ENCODE assay signal across 9 mouse cellular contexts in the genomic region with DNA sequence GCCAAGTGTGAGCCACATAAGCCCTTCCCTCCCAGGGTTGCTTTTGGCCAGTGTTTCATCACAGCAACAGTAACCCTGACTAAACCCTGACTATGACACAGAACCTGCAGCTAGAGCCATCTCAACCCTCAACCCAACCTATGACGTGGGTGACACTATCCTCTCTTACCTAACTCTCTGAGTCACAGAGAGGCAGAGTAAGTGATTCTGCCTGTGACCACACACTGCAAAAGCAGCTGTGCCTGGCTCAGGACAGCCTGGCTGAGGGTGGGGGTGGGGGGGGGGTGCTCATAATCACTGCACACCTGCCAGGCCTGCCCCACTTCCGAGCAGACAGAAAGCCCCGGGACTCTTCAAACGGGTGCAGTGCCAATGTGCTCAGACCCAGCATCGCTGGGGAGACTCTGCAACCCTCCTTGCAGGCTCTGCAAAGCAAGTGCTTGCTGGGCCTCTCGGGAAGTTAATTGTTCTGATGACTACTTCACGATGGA. TPM values are rescaled to one million over a fixed set of nuclear protein-coding genes. Genes with fewer than 3 reads are reported as not detected.
DNase-seq lines count a peak whose midpoint lies in the region; ATAC-seq lines count a peak whose summit lies in the region.
"Had no signal": no experiment of that assay in that cellular context is flagged by ENCODE, and none has a peak within 500 bp of the region (broad histone marks: within the 10 kb centered on the region; RNA-seq: fewer than 3 reads in every experiment).

No protein-coding gene starts in this region.

- peak; percentile 11 to 25 for DNase-seq in spleen, postnatal 36 days (ENCODE audit: low spot score in 2 of 2)
- no peak for DNase-seq in spleen, postnatal 10 days (ENCODE audit: low spot score in 2 of 2)
- DNase-seq in embryonic facial prominence, embryonic 10.5 days (ENCODE audit: low spot score) = no peak
- DNase-seq in thymus, postnatal 36 days = peak; percentile 73 to 84
- no peak for DNase-seq in ovary, postnatal 10 days (ENCODE audit: low spot score)
- no peak for DNase-seq in right cerebral cortex, postnatal 25 days
- DNase-seq: kidney, adult 18-20 months had no signal

- H3K27ac ChIP-seq in embryonic facial prominence, embryonic 10.5 days (replicated peaks) = 0 out of 2 replicates have a peak overlapping the region, but pooled peaks have one; percentile 35
- no peak overlapping the region for H3K27ac ChIP-seq in kidney, embryonic 14.5 days (ENCODE audit: low read depth, low read length)

- no peaks in the 10 kb centered on the region for H3K9me3 ChIP-seq in embryonic facial prominence, embryonic 10.5 days
- no peaks in the 10 kb centered on the region for H3K9me3 ChIP-seq in kidney, embryonic 14.5 days (ENCODE audit: control insufficient read depth, low read length)

- H3K36me3 ChIP-seq in embryonic facial prominence, embryonic 10.5 days (replicated peaks) = peaks cover 7% of the 10 kb centered on the region
- no peaks in the 10 kb centered on the region for H3K36me3 ChIP-seq in kidney, embryonic 14.5 days (ENCODE audit: control insufficient read depth, insufficient read depth, low read length)

- peak; percentile 68 for ATAC-seq in megakaryocyte progenitor cell, adult 5-6 weeks (replicated peaks; ENCODE audit: poor library complexity)
- no peak for ATAC-seq in kidney, embryonic 14.5 days (ENCODE audit: low FRiP score, low TSS enrichment)

- no peak overlapping the region for H3K9ac ChIP-seq in kidney, embryonic 14.5 days (ENCODE audit: low read depth, low read length)

- WGBS in embryonic facial prominence, embryonic 10.5 days = 53% methylated on average over 7 of the region's 7 CpGs
- 34% methylated on average over 7 of the region's 7 CpGs for WGBS in kidney, embryonic 14.5 days

- no peak overlapping the region for H3K4me3 ChIP-seq in embryonic facial prominence, embryonic 10.5 days
- H3K4me3 ChIP-seq in kidney, embryonic 14.5 days (ENCODE audit: low read length) = no peak overlapping the region

- H3K27me3 ChIP-seq in embryonic facial prominence, embryonic 10.5 days (replicated peaks; ENCODE audit: low read depth, poor library complexity, severe bottlenecking) = no peaks in the 10 kb centered on the region
- H3K27me3 ChIP-seq in kidney, embryonic 14.5 days (ENCODE audit: control insufficient read depth, insufficient read depth, low read length) = no peaks in the 10 kb centered on the region

- peaks cover 86% of the 10 kb centered on the region for H3K4me1 ChIP-seq in embryonic facial prominence, embryonic 10.5 days
- H3K4me1 ChIP-seq in kidney, embryonic 14.5 days (ENCODE audit: control insufficient read depth, insufficient read depth, low read length) = peaks cover 50% of the 10 kb centered on the region

- H3K4me2 ChIP-seq in kidney, embryonic 14.5 days (replicated peaks; ENCODE audit: low read depth, low read length) = no peak overlapping the region

RNA-seq across cellular contexts. Expression of a gene that starts 42.9 kb away (rescaled TPM):
- polyA plus RNA-seq in embryonic facial prominence, embryonic 10.5 days (2016; fragmentation: Nextera tagmentation; extraction: Ambion mirVana) = 120 and 128 TPM in 2 replicates
- total RNA-seq in megakaryocyte progenitor cell, adult 5-6 weeks (2015) = 228 and 234 TPM in 2 replicates
- total RNA-seq in megakaryocyte progenitor cell, adult 5-6 weeks (2017) = 234 and 288 TPM in 2 replicates
- polyA plus RNA-seq in kidney, embryonic 14.5 days (2014; fragmentation: Nextera tagmentation; extraction: Ambion mirVana) = 103 and 104 TPM in 2 replicates

Comparison
In these comparisons a context has a peak if more than half of its experiments do, and no peak if none do; other contexts are left out.
1. DNase-seq: peak in spleen, postnatal 36 days (2 of 2) and thymus, postnatal 36 days (2 of 2); none in spleen, postnatal 10 days (0 of 2), embryonic facial prominence, embryonic 10.5 days (single experiment), ovary, postnatal 10 days (single experiment) and right cerebral cortex, postnatal 25 days (single experiment).